Mouse (Mus musculus) cerebellum, adult 2 months (tissue): Measurements from ENCODE around the gene Rps21. TPM values are rescaled to one million over a fixed set of nuclear protein-coding genes. Genes with fewer than 3 reads are reported as not detected.

Source experiments
- DNase-seq, 2 experiments: peaks; one replicate each; pipeline ENCODE4 v3.0.0; 2021
- H3K27ac ChIP-seq: fragments of 200-500 bp; 2 replicates; pipeline ENCODE4 v1.5.1; 2012; ENCODE audit warnings: low read length, control low read depth, inconsistent platforms; ENCODE audit not compliant: insufficient read depth
- H3K27me3 ChIP-seq: fragments of 200-500 bp; 2 replicates; pipeline ENCODE4 v1.6.1; 2012; ENCODE audit warnings: inconsistent platforms, mild to moderate bottlenecking, low read length, moderate library complexity; ENCODE audit not compliant: control insufficient read depth, insufficient read depth
- H3K4me1 ChIP-seq: fragments of 200-500 bp; 2 replicates; pipeline ENCODE4 v1.6.1; 2011; ENCODE audit warnings: low read length; ENCODE audit not compliant: control insufficient read depth, insufficient read depth
- H3K4me3 ChIP-seq: fragments of 200-500 bp; replicated peaks from 2 replicates; pipeline ENCODE3; 2011; ENCODE audit warnings: mild to moderate bottlenecking, low read depth, low read length, control low read depth; ENCODE audit not compliant: insufficient read depth
- CTCF ChIP-seq: fragments of 200-500 bp; IDR thresholded peaks from 2 replicates; pipeline ENCODE4 v1.5.1; 2011; ENCODE audit warnings: low read depth, mild to moderate bottlenecking, control low read depth, low read length, moderate library complexity, borderline replicate concordance; ENCODE audit not compliant: insufficient read depth
- POLR2A ChIP-seq: fragments of 200-500 bp; IDR thresholded peaks from 2 replicates; pipeline ENCODE4 v1.6.1; 2011; ENCODE audit warnings: low read length, control low read depth, borderline replicate concordance; ENCODE audit not compliant: insufficient read depth
- WGBS: fragments of 180-500 bp; shearing (Covaris S2); methylation state at CpG from one replicate; pipeline ENCODE4 v1.1.7; 2018; 5-methylcytosine and 5-hydroxymethylcytosine counted together
- polyA plus RNA-seq: library from polyadenylated mRNA; depleted of rRNA; stranded (reverse); fragments of >200 nt; gene quantifications from 2 replicates; pipeline ENCODE4 v1.2.3, GENCODE M21; 2012

Rps21 gene
- polyA plus RNA-seq, 1 experiment, result 1,776 TPM

DNA sequence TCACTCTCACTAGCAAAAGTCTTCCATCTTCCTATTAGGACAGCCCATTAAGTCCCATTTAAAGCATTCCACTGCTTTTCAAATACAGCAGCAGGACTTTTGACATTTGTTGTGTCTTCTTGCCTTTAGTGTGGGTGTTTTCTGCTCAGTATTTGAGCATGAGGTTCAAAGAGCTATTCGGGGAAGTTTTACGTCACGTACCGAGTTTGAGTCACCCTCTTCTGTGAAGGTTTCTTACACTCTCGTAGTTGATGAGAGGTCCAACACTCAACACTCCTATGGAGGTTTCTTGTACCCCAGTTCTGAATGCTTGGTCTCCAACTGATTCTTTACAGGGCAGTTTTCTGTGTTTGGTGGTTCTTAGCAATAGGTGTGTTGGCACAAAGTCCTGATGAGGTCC, 9.3 kb upstream of the Rps21 start:
- H3K4me1 ChIP-seq, result no peaks in the 10 kb centered on the region
- DNase-seq, result no peak
- 95% methylated on average over 5 of the region's 5 CpGs for WGBS
- H3K27ac ChIP-seq, result no peak overlapping the region
- no peak overlapping the region for H3K4me3 ChIP-seq
- TF ChIP-seq POLR2A (no peak), CTCF (no peak)
- H3K27me3 ChIP-seq, result no peaks in the 10 kb centered on the region

- Histone ChIP-seq H3K27me3 (no peaks in the 10 kb centered on the region), H3K27ac (no peak overlapping the region), H3K4me3 (no peak overlapping the region), H3K4me1 (no peaks in the 10 kb centered on the region)
- TF ChIP-seq CTCF (no peak), POLR2A (no peak)
- no peak for DNase-seq
- WGBS, result 55% methylated on average over 9 of the region's 9 CpGs
These were observed 8.1 kb upstream of the Rps21 start for GRCm38 (mm10) chr2:180248947-180249660.

- Histone ChIP-seq H3K4me1 (peaks cover under 1% of the 10 kb centered on the region), H3K4me3 (no peak overlapping the region), H3K27me3 (no peaks in the 10 kb centered on the region), H3K27ac (no peak overlapping the region)
- TF ChIP-seq CTCF (peak; percentile 91), POLR2A (no peak)
- peak; percentile 82 to 83 for DNase-seq
- 21% methylated on average over 11 of the region's 11 CpGs for WGBS
These were observed 6.1 kb upstream of the Rps21 start for GRCm38 (mm10) chr2:180250930-180251611.

- H3K4me1 ChIP-seq, result peaks cover 6% of the 10 kb centered on the region
- no peak overlapping the region for H3K4me3 ChIP-seq
- DNase-seq, result no peak
- no peaks in the 10 kb centered on the region for H3K27me3 ChIP-seq
- no peak overlapping the region for H3K27ac ChIP-seq
- TF ChIP-seq POLR2A (no peak), CTCF (no peak)
- WGBS, result 65% methylated on average over 3 of the region's 3 CpGs
These were observed 5.3 kb upstream of the Rps21 start for GRCm38 (mm10) chr2:180251838-180252237.

DNA sequence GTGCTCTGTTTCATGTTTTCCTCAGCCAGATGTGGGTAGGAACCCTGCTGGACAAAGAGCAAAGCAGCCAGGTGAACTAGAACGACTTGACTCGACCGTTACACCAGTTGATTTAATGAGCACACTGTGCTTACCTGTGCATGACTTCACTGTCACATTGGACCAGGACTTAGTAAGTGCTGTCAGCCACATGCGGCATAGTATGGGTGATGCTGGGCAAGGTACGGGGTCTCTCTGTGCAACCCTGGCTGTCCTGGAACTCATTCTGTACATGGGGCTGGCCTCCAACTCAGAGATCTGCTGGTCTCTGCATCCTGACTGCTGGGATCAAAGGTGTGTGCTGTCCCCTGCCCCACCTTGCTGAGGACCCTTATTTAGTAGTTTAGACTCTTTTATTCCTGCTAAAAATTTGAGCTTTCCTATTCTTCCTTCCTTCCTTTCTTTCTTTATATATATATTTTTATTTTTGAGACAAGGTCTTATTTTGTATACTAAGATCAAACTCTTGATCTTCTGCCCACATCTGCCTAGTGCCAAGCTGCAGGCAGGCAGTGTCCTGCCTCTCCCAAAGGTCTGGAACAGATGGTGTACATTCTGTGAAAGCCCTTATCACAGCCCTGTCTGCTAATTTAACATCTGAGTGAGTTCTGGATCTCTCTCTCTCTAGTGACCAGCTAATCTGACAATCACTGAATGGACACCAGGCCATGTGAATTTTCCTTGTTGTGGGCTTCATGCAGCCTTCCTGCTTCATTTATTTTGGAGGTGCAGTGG, 2.6 kb upstream of the Rps21 start:
- Histone ChIP-seq H3K4me1 (peaks cover 9% of the 10 kb centered on the region), H3K27ac (no peak overlapping the region), H3K4me3 (no peak overlapping the region), H3K27me3 (no peaks in the 10 kb centered on the region)
- no peak for DNase-seq
- WGBS, result 58% methylated on average over 5 of the region's 5 CpGs
- TF ChIP-seq CTCF (no peak), POLR2A (no peak)

GRCm38 (mm10) chr2:180255701-180256100, 1.5 kb upstream of the Rps21 start:
- H3K4me3 ChIP-seq, result no peak overlapping the region
- DNase-seq, result no peak
- no peaks in the 10 kb centered on the region for H3K27me3 ChIP-seq
- peaks cover 9% of the 10 kb centered on the region for H3K4me1 ChIP-seq
- WGBS, result 85% methylated on average over 9 of the region's 9 CpGs
- no peak overlapping the region for H3K27ac ChIP-seq
- no peak for TF ChIP-seq POLR2A

GRCm38 (mm10) chr2:180256296-180257000, 729 bp upstream of the Rps21 start:
- H3K4me1 ChIP-seq, result peaks cover 13% of the 10 kb centered on the region
- no peak for DNase-seq
- TF ChIP-seq CTCF (no peak), POLR2A (no peak)
- WGBS, result 23% methylated on average over 26 of the region's 26 CpGs
- H3K27me3 ChIP-seq, result no peaks in the 10 kb centered on the region
- H3K4me3 ChIP-seq, result peak overlapping the region; percentile 58
- peak overlapping the region; percentile 23 for H3K27ac ChIP-seq
